Mouse (Mus musculus): ENCODE measurements at regions not wholly inside any gene's neighbourhood (a gene's known extent, or its start where the extent isn't known, plus 50 kb on each side); places are given as distances from the start of the nearest gene placed in this dataset.

DNA sequence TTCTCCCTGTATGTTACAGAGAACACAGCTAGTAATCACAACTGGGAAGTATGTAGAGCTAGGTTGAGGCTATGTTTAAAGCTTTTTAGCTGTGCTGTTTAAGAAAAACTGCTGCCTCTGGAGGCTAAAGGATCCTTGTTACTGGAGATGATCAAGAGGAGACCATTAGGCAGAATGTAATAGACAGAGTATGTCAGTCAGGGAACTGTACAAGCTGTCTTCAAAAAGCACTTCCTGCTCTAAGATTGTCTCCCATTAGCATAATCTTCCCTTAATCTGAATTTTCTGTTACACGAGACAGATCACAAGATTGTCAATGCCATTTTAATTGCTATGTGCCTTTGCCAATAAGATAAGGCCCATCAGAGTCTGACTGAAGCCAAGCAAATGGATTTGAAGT lies 170.7 kb downstream of the Fam49a start:
- no peak for TF ChIP-seq CTCF (IDR thresholded peaks at IDR 0.05; ENCODE audit: low read depth)
- no peak for TF ChIP-seq EP300 (IDR thresholded peaks at IDR 0.05; ENCODE audit: low read depth)
